ENCODE assay signal across 9 mouse cellular contexts in genomic region chr3:21553159-21553758, GRCm38 (mm10).
DNase-seq lines count a peak whose midpoint lies in the region; ATAC-seq lines count a peak whose summit lies in the region.
"Had no signal": no experiment of that assay in that cellular context is flagged by ENCODE, and none has a peak within 500 bp of the region (broad histone marks: within the 10 kb centered on the region; RNA-seq: fewer than 3 reads in every experiment).

No protein-coding gene starts in this region.

- H3K4me3 ChIP-seq in lung, embryonic 16.5 days (ENCODE audit: low read length) = no peak overlapping the region
- H3K4me3 ChIP-seq in hindbrain, embryonic 12.5 days = no peak overlapping the region
- no peak overlapping the region for H3K4me3 ChIP-seq in stomach, embryonic 14.5 days (ENCODE audit: low read depth, low read length)

- peak overlapping the region; percentile 27; the same call in 1 of the 2 replicates for H3K27ac ChIP-seq in lung, embryonic 16.5 days (ENCODE audit: low read length)
- H3K27ac ChIP-seq in hindbrain, embryonic 12.5 days = peak overlapping the region; percentile 56
- H3K27ac ChIP-seq in stomach, embryonic 14.5 days (ENCODE audit: low read length) = no peak overlapping the region
- H3K27ac ChIP-seq: macrophage had no signal

- H3K36me3 ChIP-seq in lung, embryonic 16.5 days (ENCODE audit: control insufficient read depth, insufficient read depth, low read length) = no peaks in the 10 kb centered on the region
- H3K36me3 ChIP-seq in hindbrain, embryonic 12.5 days = no peaks in the 10 kb centered on the region
- H3K36me3 ChIP-seq in stomach, embryonic 14.5 days (ENCODE audit: control insufficient read depth, insufficient read depth, low read length) = no peaks in the 10 kb centered on the region

- no peaks in the 10 kb centered on the region for H3K9me3 ChIP-seq in lung, embryonic 16.5 days (ENCODE audit: control insufficient read depth, low read length)
- no peaks in the 10 kb centered on the region for H3K9me3 ChIP-seq in hindbrain, embryonic 12.5 days (replicated peaks)
- H3K9me3 ChIP-seq in stomach, embryonic 14.5 days (ENCODE audit: control insufficient read depth, low read depth, low read length) = no peaks in the 10 kb centered on the region

- WGBS in lung, embryonic 16.5 days = 56% methylated on average over 3 of the region's 3 CpGs
- 36% methylated on average over 3 of the region's 3 CpGs for WGBS in hindbrain, embryonic 12.5 days
- WGBS in stomach, embryonic 14.5 days = 48% methylated on average over 3 of the region's 3 CpGs

- H3K9ac ChIP-seq in lung, embryonic 16.5 days (ENCODE audit: low read length) = no peak overlapping the region
- H3K9ac ChIP-seq in hindbrain, embryonic 12.5 days = no peak overlapping the region
- no peak overlapping the region for H3K9ac ChIP-seq in stomach, embryonic 14.5 days (replicated peaks; ENCODE audit: low read depth, low read length)

- ATAC-seq in lung, embryonic 16.5 days (ENCODE audit: low read depth) = peak; percentile 84
- peak; percentile 84 for ATAC-seq in hindbrain, embryonic 12.5 days (ENCODE audit: low FRiP score)
- ATAC-seq in stomach, embryonic 14.5 days (ENCODE audit: insufficient number of reproducible peaks, insufficient read depth, low FRiP score, low read depth) = peak; percentile 28; the same call in 1 of the 2 replicates

- no peaks in the 10 kb centered on the region for H3K27me3 ChIP-seq in lung, embryonic 16.5 days (ENCODE audit: control insufficient read depth, insufficient read depth, low read depth, low read length)
- H3K27me3 ChIP-seq in hindbrain, embryonic 12.5 days = no peaks in the 10 kb centered on the region
- no peaks in the 10 kb centered on the region for H3K27me3 ChIP-seq in stomach, embryonic 14.5 days (ENCODE audit: control insufficient read depth, insufficient read depth, low read length)

- no peak overlapping the region for H3K4me2 ChIP-seq in lung, embryonic 16.5 days (ENCODE audit: low read depth, low read length)
- H3K4me2 ChIP-seq in hindbrain, embryonic 12.5 days (replicated peaks) = no peak overlapping the region
- H3K4me2 ChIP-seq in stomach, embryonic 14.5 days (replicated peaks; ENCODE audit: low read depth, low read length) = no peak overlapping the region

- H3K4me1 ChIP-seq in lung, embryonic 16.5 days (replicated peaks; ENCODE audit: control insufficient read depth, insufficient read depth, low read length) = 0 out of 2 replicates have a peak, but pooled peaks cover 2% of the 10 kb centered on the region
- peaks cover 7% of the 10 kb centered on the region; the same call in 1 of the 2 replicates for H3K4me1 ChIP-seq in hindbrain, embryonic 12.5 days
- no peaks in the 10 kb centered on the region for H3K4me1 ChIP-seq in stomach, embryonic 14.5 days (ENCODE audit: control insufficient read depth, insufficient read depth, low read length)

- no peak for DNase-seq in lung, postnatal 14 days
- DNase-seq in left cerebral cortex, adult 9 months (ENCODE audit: low spot score in 2 of 2) = peak; percentile 57 to 69
- no peak for DNase-seq in thymus, adult 18-20 months
- no peak for DNase-seq in urinary bladder, adult 18-20 months (ENCODE audit: low spot score in 2 of 2)
- no peak for DNase-seq in adrenal gland, postnatal 25 days

Comparison
In these comparisons a context has a peak if more than half of its experiments do, and no peak if none do; other contexts are left out.
1. ATAC-seq: peak in every context shown above with its lines; median percentile 84 in lung, embryonic 16.5 days; 84 in hindbrain, embryonic 12.5 days; 28 in stomach, embryonic 14.5 days.
2. DNase-seq: peak in left cerebral cortex, adult 9 months (2 of 2); none in lung, postnatal 14 days (single experiment), thymus, adult 18-20 months (0 of 2), urinary bladder, adult 18-20 months (0 of 2) and adrenal gland, postnatal 25 days (single experiment).